Mouse (Mus musculus): ENCODE data around the gene Tesc. TPM values are rescaled to one million over a fixed set of nuclear protein-coding genes. Genes with fewer than 3 reads are reported as not detected.

The Tesc gene
- polyA plus RNA-seq, 1 experiment from 2014 or later, result 12.1 TPM

DNA sequence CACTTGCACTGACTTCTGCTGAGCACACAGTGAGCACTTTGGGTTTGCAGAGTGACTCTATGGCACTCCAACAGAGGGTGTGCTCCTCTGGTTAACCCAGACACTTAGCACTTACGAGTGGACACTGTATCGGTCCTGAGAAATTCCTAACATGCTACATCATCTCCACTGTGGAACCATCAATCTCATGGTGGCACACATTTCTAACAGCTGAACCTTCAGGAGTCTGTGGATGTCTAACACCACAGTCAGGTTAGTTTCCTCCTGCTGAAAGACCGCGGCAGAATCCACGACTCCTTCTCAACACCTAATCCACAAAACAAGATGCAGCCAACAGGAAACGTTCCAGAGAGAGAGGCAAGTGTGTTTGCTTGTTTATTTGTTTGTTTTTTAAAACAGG, 51.0 kb downstream of the Tesc start:
- Histone ChIP-seq H3K27me3 (replicated peaks; ENCODE audit: control insufficient read depth, insufficient read depth, low read length) (no peaks in the 10 kb centered on the region), H3K36me3 (ENCODE audit: control insufficient read depth, insufficient read depth, low read length) (peaks cover 46% of the 10 kb centered on the region), H3K4me1 (ENCODE audit: control insufficient read depth, insufficient read depth, low read length) (peaks cover 23% of the 10 kb centered on the region), H3K4me2 (ENCODE audit: low read depth, low read length) (no peak overlapping the region), H3K9me3 (ENCODE audit: control insufficient read depth, low read length) (no peaks in the 10 kb centered on the region), H3K4me3 (ENCODE audit: low read depth, low read length) (no peak overlapping the region), H3K27ac (replicated peaks; ENCODE audit: low read depth, low read length) (no peak overlapping the region), H3K9ac (ENCODE audit: low read depth, low read length) (no peak overlapping the region)
- no peak for DNase-seq (ENCODE audit: low spot score)
- ATAC-seq (ENCODE audit: low read depth), result no peak
- 75% methylated on average over 6 of the region's 6 CpGs for WGBS

DNA sequence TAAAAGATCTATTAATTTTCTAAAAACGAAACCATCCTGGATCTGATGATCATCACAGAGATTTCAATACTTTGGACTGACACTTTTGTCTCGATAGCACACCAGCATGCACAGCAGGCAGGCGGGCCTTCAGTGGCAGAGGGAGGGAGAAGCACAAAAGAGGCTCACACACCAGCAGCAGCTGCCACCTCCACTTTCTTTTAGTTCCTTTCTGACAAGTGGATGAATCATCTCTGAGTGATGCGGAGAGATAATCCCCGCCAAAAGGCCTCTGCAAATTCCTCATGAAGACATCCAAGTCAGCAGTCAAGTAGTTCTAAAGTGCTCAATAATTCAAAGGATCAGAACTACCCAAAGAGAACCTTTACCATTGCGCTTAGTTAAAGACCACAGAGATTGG, 51.8 kb downstream of the Tesc start:
- no peaks in the 10 kb centered on the region for H3K27me3 ChIP-seq (replicated peaks; ENCODE audit: control insufficient read depth, insufficient read depth, low read length)
- H3K4me1 ChIP-seq (ENCODE audit: control insufficient read depth, insufficient read depth, low read length), result peaks cover 25% of the 10 kb centered on the region
- no peaks in the 10 kb centered on the region for H3K9me3 ChIP-seq (ENCODE audit: control insufficient read depth, low read length)
- WGBS, result 71% methylated on average over 6 of the region's 6 CpGs
- DNase-seq (ENCODE audit: low spot score) (no peak), ATAC-seq (ENCODE audit: low read depth) (no peak)
- H3K4me3 ChIP-seq (ENCODE audit: low read depth, low read length), result no peak overlapping the region
- H3K36me3 ChIP-seq (ENCODE audit: control insufficient read depth, insufficient read depth, low read length), result peaks cover 38% of the 10 kb centered on the region
- H3K27ac ChIP-seq (replicated peaks; ENCODE audit: low read depth, low read length), result no peak overlapping the region
- no peak overlapping the region for H3K9ac ChIP-seq (ENCODE audit: low read depth, low read length)
- H3K4me2 ChIP-seq (ENCODE audit: low read depth, low read length), result no peak overlapping the region

DNA sequence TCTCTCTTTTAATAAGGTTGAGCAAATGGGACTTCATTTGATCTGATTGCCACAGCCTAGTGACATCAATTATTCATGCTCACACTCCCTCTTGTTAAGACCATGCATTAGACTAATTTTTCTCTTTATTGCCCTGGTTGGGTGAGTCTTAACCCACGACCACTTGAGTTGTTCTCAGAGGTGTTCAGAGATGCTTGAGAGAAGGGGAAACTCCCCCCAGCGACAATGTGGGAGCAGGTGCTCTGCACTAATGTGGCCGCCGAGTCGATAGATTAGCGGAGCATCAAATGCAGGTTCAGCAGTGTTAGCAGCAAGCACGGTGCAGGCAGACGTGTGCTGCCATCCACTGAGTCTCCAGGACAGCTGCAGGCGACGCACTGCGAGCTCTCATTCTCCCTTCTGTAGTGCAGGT, 52.3 kb downstream of the Tesc start:
- H3K9me3 ChIP-seq (ENCODE audit: control insufficient read depth, low read length), result no peaks in the 10 kb centered on the region
- H3K27me3 ChIP-seq (replicated peaks; ENCODE audit: control insufficient read depth, insufficient read depth, low read length), result no peaks in the 10 kb centered on the region
- H3K4me2 ChIP-seq (ENCODE audit: low read depth, low read length), result no peak overlapping the region
- peaks cover 27% of the 10 kb centered on the region for H3K4me1 ChIP-seq (ENCODE audit: control insufficient read depth, insufficient read depth, low read length)
- WGBS, result 78% methylated on average over 11 of the region's 11 CpGs
- peaks cover 33% of the 10 kb centered on the region for H3K36me3 ChIP-seq (ENCODE audit: control insufficient read depth, insufficient read depth, low read length)
- H3K4me3 ChIP-seq (ENCODE audit: low read depth, low read length), result no peak overlapping the region
- H3K9ac ChIP-seq (ENCODE audit: low read depth, low read length), result no peak overlapping the region
- no peak overlapping the region for H3K27ac ChIP-seq (replicated peaks; ENCODE audit: low read depth, low read length)
- ATAC-seq (ENCODE audit: low read depth), result no peak; the same call in 1 of the 2 replicates
- no peak for DNase-seq (ENCODE audit: low spot score)

DNA sequence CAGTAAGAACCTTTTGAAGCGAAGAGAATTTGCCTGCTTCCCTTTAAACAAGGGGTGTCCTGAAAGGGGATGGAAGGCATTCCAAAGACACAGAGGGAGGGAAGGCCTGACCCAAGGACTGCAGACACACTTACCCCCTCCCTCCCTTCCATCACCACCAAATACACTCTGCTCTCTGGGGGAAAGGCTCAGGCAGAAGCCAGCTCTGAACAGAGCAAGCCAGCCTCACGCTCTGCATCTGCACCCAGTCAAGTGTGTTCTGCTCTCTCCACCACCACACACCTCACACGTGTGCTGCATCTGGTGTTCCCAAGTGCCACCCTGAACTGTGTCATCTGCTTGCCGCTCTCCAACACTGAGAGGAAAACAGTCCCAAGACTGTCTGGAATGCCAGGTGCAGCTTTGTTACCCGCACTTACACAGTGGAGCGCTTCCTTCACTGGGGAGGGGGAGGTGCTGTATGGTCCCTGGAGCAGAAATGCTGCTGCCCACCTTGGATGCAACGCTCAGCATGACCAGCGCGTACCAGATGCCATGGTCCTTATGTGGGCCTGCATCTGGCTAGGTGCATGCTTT, 53.9 kb downstream of the Tesc start:
- ATAC-seq (ENCODE audit: low read depth) (peak; percentile 9; the same call in 1 of the 2 replicates), DNase-seq (ENCODE audit: low spot score) (no peak)
- Histone ChIP-seq H3K4me3 (ENCODE audit: low read depth, low read length) (no peak overlapping the region), H3K9ac (ENCODE audit: low read depth, low read length) (no peak overlapping the region), H3K9me3 (ENCODE audit: control insufficient read depth, low read length) (no peaks in the 10 kb centered on the region), H3K27ac (replicated peaks; ENCODE audit: low read depth, low read length) (0 out of 2 replicates have a peak overlapping the region, but pooled peaks have one; percentile 11), H3K27me3 (replicated peaks; ENCODE audit: control insufficient read depth, insufficient read depth, low read length) (no peaks in the 10 kb centered on the region), H3K36me3 (ENCODE audit: control insufficient read depth, insufficient read depth, low read length) (peaks cover 18% of the 10 kb centered on the region), H3K4me1 (ENCODE audit: control insufficient read depth, insufficient read depth, low read length) (peaks cover 27% of the 10 kb centered on the region), H3K4me2 (ENCODE audit: low read depth, low read length) (no peak overlapping the region)
- 60% methylated on average over 9 of the region's 9 CpGs for WGBS

DNA sequence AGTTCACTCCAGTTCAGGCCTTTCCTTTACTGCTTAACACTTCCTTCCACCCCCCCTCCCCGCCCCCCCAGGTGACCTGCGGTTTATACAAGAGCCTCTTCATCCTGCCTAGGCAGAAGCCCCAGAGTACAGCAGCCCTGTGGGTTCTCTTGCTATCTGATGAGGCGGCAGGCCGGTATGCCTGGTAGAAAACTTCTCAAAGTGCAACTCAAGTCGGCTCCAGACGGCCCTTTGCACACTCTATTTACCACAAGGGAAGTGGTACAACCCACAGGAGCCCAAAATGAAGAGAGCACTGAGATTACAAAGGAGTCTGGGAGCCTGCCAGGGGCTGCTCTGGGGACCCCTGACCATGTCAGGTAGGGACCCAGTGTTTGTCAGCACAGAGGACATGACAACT, 54.5 kb downstream of the Tesc start:
- no peaks in the 10 kb centered on the region for H3K9me3 ChIP-seq (ENCODE audit: control insufficient read depth, low read length)
- ATAC-seq (ENCODE audit: low read depth) (0 out of 2 replicates have a peak, but pooled peaks have one; percentile 2), DNase-seq (ENCODE audit: low spot score) (no peak)
- peaks cover 13% of the 10 kb centered on the region; the same call in 1 of the 2 replicates for H3K36me3 ChIP-seq (ENCODE audit: control insufficient read depth, insufficient read depth, low read length)
- no peak overlapping the region for H3K4me2 ChIP-seq (ENCODE audit: low read depth, low read length)
- no peak overlapping the region for H3K4me3 ChIP-seq (ENCODE audit: low read depth, low read length)
- peaks cover 27% of the 10 kb centered on the region for H3K4me1 ChIP-seq (ENCODE audit: control insufficient read depth, insufficient read depth, low read length)
- no peak overlapping the region; the same call in 1 of the 2 replicates for H3K27ac ChIP-seq (replicated peaks; ENCODE audit: low read depth, low read length)
- no peaks in the 10 kb centered on the region for H3K27me3 ChIP-seq (replicated peaks; ENCODE audit: control insufficient read depth, insufficient read depth, low read length)
- no peak overlapping the region for H3K9ac ChIP-seq (ENCODE audit: low read depth, low read length)
- 61% methylated on average over 6 of the region's 6 CpGs for WGBS

DNA sequence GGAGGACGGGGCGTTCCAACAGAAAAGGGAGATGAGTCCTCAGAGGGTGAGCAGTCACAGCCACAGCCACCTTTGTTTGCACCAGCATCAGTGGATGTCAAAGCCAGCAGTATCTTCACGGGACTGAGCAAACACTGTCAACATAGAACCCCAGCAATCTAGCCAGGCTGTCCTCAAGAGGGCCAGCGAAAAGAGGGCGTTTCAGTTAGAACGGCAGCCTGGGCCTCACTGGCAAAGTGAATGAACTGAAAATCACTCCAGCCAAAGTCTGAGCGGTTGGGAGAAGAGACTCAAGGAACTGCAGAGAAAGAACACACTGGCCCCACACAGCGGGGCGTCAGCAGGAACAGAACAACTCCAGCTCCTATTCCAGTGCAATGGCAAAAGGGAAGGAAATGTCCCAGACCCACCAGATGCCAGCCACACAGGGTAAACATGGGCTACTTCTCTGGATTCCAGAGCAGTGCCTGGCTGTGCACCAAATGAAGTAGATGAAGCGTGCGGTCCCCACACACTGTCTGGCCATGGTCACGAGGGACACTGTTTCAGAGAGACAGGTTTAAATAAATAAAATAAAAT, 55.6 kb downstream of the Tesc start:
- no peak for DNase-seq (ENCODE audit: low spot score)
- Histone ChIP-seq H3K4me1 (ENCODE audit: control insufficient read depth, insufficient read depth, low read length) (peaks cover 27% of the 10 kb centered on the region), H3K9me3 (ENCODE audit: control insufficient read depth, low read length) (no peaks in the 10 kb centered on the region), H3K4me3 (ENCODE audit: low read depth, low read length) (no peak overlapping the region), H3K4me2 (ENCODE audit: low read depth, low read length) (0 out of 2 replicates have a peak overlapping the region, but pooled peaks have one; percentile 1), H3K9ac (ENCODE audit: low read depth, low read length) (no peak overlapping the region), H3K27me3 (replicated peaks; ENCODE audit: control insufficient read depth, insufficient read depth, low read length) (no peaks in the 10 kb centered on the region), H3K27ac (replicated peaks; ENCODE audit: low read depth, low read length) (peak overlapping the region; percentile 58), H3K36me3 (ENCODE audit: control insufficient read depth, insufficient read depth, low read length) (0 out of 2 replicates have a peak, but pooled peaks cover 7% of the 10 kb centered on the region)
- WGBS, result 62% methylated on average over 12 of the region's 12 CpGs
- ATAC-seq (ENCODE audit: low read depth), result no peak

DNA sequence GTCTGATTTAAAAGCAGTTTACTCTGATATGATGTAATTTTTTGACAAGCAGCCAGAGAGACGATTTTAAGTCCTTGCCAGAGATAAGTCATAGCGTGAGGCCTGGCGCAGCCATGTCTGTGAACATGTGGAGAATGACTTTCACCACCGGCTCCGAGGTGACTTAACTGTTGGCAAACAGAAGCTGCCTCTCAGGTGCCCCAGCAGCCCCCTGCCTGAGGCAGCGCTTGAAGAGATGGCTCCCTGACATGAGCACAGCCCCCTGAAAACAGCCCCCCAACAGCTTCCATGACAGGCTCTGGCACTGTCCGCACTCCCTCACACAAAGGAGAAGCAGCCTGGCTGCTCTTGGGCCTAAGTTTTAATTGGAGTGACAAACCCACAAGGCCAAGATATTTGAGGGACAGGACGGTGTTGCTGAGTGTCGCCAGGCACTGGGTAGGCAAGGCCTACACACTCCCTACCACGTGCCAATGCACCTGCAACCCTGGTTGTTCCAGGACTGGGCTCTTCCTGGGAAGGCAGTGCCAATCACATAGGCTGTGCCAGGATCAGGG, 56.7 kb downstream of the Tesc start:
- Histone ChIP-seq H3K4me1 (ENCODE audit: control insufficient read depth, insufficient read depth, low read length) (peaks cover 27% of the 10 kb centered on the region), H3K4me3 (ENCODE audit: low read depth, low read length) (no peak overlapping the region), H3K27ac (replicated peaks; ENCODE audit: low read depth, low read length) (no peak overlapping the region; the same call in 1 of the 2 replicates), H3K36me3 (ENCODE audit: control insufficient read depth, insufficient read depth, low read length) (0 out of 2 replicates have a peak, but pooled peaks cover 7% of the 10 kb centered on the region), H3K4me2 (ENCODE audit: low read depth, low read length) (no peak overlapping the region), H3K9me3 (ENCODE audit: control insufficient read depth, low read length) (no peaks in the 10 kb centered on the region), H3K27me3 (replicated peaks; ENCODE audit: control insufficient read depth, insufficient read depth, low read length) (no peaks in the 10 kb centered on the region), H3K9ac (ENCODE audit: low read depth, low read length) (peak overlapping the region; percentile 1; the same call in 1 of the 2 replicates)
- 57% methylated on average over 10 of the region's 10 CpGs for WGBS
- no peak for ATAC-seq (ENCODE audit: low read depth)
- DNase-seq (ENCODE audit: low spot score), result peak; percentile 71

DNA sequence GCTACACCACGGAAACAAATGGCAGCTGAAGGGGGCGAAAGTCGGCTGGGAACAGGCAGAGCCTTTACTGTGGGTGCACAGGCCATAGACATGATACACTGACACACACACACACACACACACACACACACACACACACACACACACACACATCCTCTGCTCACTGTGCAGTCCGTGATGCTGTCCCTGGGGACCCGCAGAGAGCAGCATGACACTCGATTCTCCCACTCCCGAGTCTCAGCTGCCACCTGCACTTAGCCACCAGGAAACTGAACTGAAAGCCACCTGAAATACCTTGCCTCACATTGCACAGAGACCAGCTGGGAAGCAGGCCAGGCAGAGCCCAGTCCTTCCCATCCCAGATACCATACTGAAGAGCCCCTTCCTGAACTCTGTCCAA, 57.8 kb downstream of the Tesc start:
- H3K27me3 ChIP-seq (replicated peaks; ENCODE audit: control insufficient read depth, insufficient read depth, low read length), result no peaks in the 10 kb centered on the region
- peaks cover 7% of the 10 kb centered on the region for H3K36me3 ChIP-seq (ENCODE audit: control insufficient read depth, insufficient read depth, low read length)
- DNase-seq (ENCODE audit: low spot score) (no peak), ATAC-seq (ENCODE audit: low read depth) (no peak)
- 64% methylated on average over 7 of the region's 7 CpGs for WGBS
- H3K4me3 ChIP-seq (ENCODE audit: low read depth, low read length), result no peak overlapping the region
- H3K4me1 ChIP-seq (ENCODE audit: control insufficient read depth, insufficient read depth, low read length), result peaks cover 27% of the 10 kb centered on the region
- H3K27ac ChIP-seq (replicated peaks; ENCODE audit: low read depth, low read length), result no peak overlapping the region
- H3K9ac ChIP-seq (ENCODE audit: low read depth, low read length), result no peak overlapping the region
- no peaks in the 10 kb centered on the region for H3K9me3 ChIP-seq (ENCODE audit: control insufficient read depth, low read length)
- no peak overlapping the region for H3K4me2 ChIP-seq (ENCODE audit: low read depth, low read length)

Measured in embryonic facial prominence, embryonic 14.5 days (tissue).